Mouse (Mus musculus) fibroblast of lung, adult 2 months (primary cell): ENCODE measurements around the gene Naa16.
"Not testable (repeated sequence)": the region's sequence is repeated elsewhere in the genome, so short reads cannot be mapped to it uniquely, and the experiment has no call there.

Source experiments
- DNase-seq: peaks from one replicate; pipeline ENCODE4 v3.0.0-alpha.2; 2011; ENCODE audit warnings: low read depth

Naa16 gene

GRCm38 (mm10) chr14:79390265-79390926 is at the start of gene Naa16:
Gene Naa16, minus strand, starts transcription at chr14:79390778.
- peak; percentile 74 for DNase-seq

GRCm38 (mm10) chr14:79434068-79434467 is 43.5 kb upstream of the Naa16 start:
- DNase-seq, result no peak

GRCm38 (mm10) chr14:79426730-79427365 is 36.3 kb upstream of the Naa16 start:
- DNase-seq, result not testable (repeated sequence)

- peak; percentile 99 for DNase-seq
These were observed 35.6 kb upstream of the Naa16 start, which contains the start of gene Kbtbd7 for GRCm38 (mm10) chr14:79425979-79426729. Gene Kbtbd7, plus strand, starts transcription at chr14:79426511.

- no peak for DNase-seq
These were observed 29.6 kb upstream of the Naa16 start for GRCm38 (mm10) chr14:79420083-79420685.

GRCm38 (mm10) chr14:79413121-79413520 is 22.5 kb upstream of the Naa16 start:
- DNase-seq, result no peak

- DNase-seq, result no peak
These were observed 20.1 kb upstream of the Naa16 start for GRCm38 (mm10) chr14:79410662-79411061.

- DNase-seq, result no peak
These were observed 18.8 kb upstream of the Naa16 start for GRCm38 (mm10) chr14:79409278-79409830.

- no peak for DNase-seq
These were observed 17.1 kb upstream of the Naa16 start for GRCm38 (mm10) chr14:79407641-79408040.

- DNase-seq, result peak; percentile 65
These were observed 6.9 kb upstream of the Naa16 start, which contains the start of gene Mtrf1 for GRCm38 (mm10) chr14:79397321-79398122. Gene Mtrf1, plus strand, starts transcription at chr14:79397772.

- peak; percentile 36 for DNase-seq
These were observed 4.0 kb upstream of the Naa16 start for GRCm38 (mm10) chr14:79394564-79394963.

- no peak for DNase-seq
These were observed 2.7 kb upstream of the Naa16 start for GRCm38 (mm10) chr14:79393289-79393688.

- DNase-seq, result peak; percentile 16
These were observed 927 bp downstream of the Naa16 start for GRCm38 (mm10) chr14:79389438-79390264.

- DNase-seq, result no peak
These were observed 2.3 kb downstream of the Naa16 start for GRCm38 (mm10) chr14:79388304-79388703.

- DNase-seq, result no peak
These were observed 7.5 kb downstream of the Naa16 start for GRCm38 (mm10) chr14:79383120-79383519.

GRCm38 (mm10) chr14:79377041-79377440 is 13.5 kb downstream of the Naa16 start:
- DNase-seq, result no peak

- DNase-seq, result no peak
These were observed 32.5 kb downstream of the Naa16 start for GRCm38 (mm10) chr14:79358055-79358454.

- no peak for DNase-seq
These were observed 44.2 kb downstream of the Naa16 start for GRCm38 (mm10) chr14:79346384-79346783.

GRCm38 (mm10) chr14:79335613-79336012 is 55.0 kb downstream of the Naa16 start:
- no peak for DNase-seq

- DNase-seq, result no peak
These were observed 58.6 kb downstream of the Naa16 start for GRCm38 (mm10) chr14:79331936-79332335.
